ENCODE assay signal across 14 mouse cellular contexts in genomic region chr5:65521803-65522202, GRCm38 (mm10). TPM values are rescaled to one million over a fixed set of nuclear protein-coding genes. Genes with fewer than 3 reads are reported as not detected.
A peak's percentile ranks its signal among the peaks of the same experiment; 100 is the strongest.
DNase-seq lines count a peak whose midpoint lies in the region; ATAC-seq and TF ChIP-seq lines count a peak whose summit lies in the region.
"Had no signal": no experiment of that assay in that cellular context is flagged by ENCODE, and none has a peak within 500 bp of the region (broad histone marks: within the 10 kb centered on the region; RNA-seq: fewer than 3 reads in every experiment).

No protein-coding gene starts in this region.

- ATAC-seq in intestine, postnatal 0 days = no peak
- no peak for ATAC-seq in intestine, embryonic 15.5 days
- peak; percentile 60 for ATAC-seq in megakaryocyte, adult 5-6 weeks (ENCODE audit: poor library complexity, severe bottlenecking)
- no peak for ATAC-seq in monocyte, adult 5-6 weeks (replicated peaks; ENCODE audit: insufficient number of reproducible peaks, low FRiP score, low TSS enrichment, poor library complexity, severe bottlenecking)
- ATAC-seq: intestine, embryonic 16.5 days had no signal

- peak; percentile 60 for TF ChIP-seq CTCF in intestine, postnatal 0 days (IDR thresholded peaks at IDR 0.05; ENCODE audit: low read depth)

- no peak overlapping the region for H3K4me3 ChIP-seq in intestine, postnatal 0 days (ENCODE audit: low read depth, low read length)
- H3K4me3 ChIP-seq in intestine, embryonic 15.5 days (replicated peaks) = no peak overlapping the region
- H3K4me3 ChIP-seq: embryonic facial prominence, embryonic 10.5 days; neural tube, embryonic 12.5 days had no signal

- no peaks in the 10 kb centered on the region for H3K27me3 ChIP-seq in intestine, postnatal 0 days (replicated peaks; ENCODE audit: control insufficient read depth, insufficient read depth, low read length)
- H3K27me3 ChIP-seq in intestine, embryonic 15.5 days (replicated peaks) = no peaks in the 10 kb centered on the region
- H3K27me3 ChIP-seq: neural tube, embryonic 12.5 days had no signal

- DNase-seq in 416B (ENCODE audit: low read depth) (peak; percentile 52), MEL-GATA-1-ER (ENCODE audit: extremely low read depth, low read depth) (peak; percentile 41)
- no peak for DNase-seq in adrenal gland, adult 18-20 months (ENCODE audit: low spot score in 2 of 2)
- DNase-seq in left cerebral cortex, adult 8-10 months (ENCODE audit: low spot score in 2 of 2) = no peak

- 84% methylated on average over 1 of the region's 1 CpGs for WGBS in intestine, postnatal 0 days
- 83% methylated on average over 1 of the region's 1 CpGs for WGBS in intestine, embryonic 15.5 days

- H3K4me1 ChIP-seq in intestine, postnatal 0 days (replicated peaks; ENCODE audit: control insufficient read depth, insufficient read depth, low read length) = no peaks in the 10 kb centered on the region
- no peaks in the 10 kb centered on the region for H3K4me1 ChIP-seq in intestine, embryonic 15.5 days (replicated peaks)
- H3K4me1 ChIP-seq: neural tube, embryonic 12.5 days had no signal

- no peaks in the 10 kb centered on the region for H3K9me3 ChIP-seq in intestine, postnatal 0 days (ENCODE audit: control insufficient read depth)
- no peaks in the 10 kb centered on the region for H3K9me3 ChIP-seq in intestine, embryonic 15.5 days
- H3K9me3 ChIP-seq: embryonic facial prominence, embryonic 10.5 days; neural tube, embryonic 12.5 days had no signal

- H3K9ac ChIP-seq in intestine, postnatal 0 days (ENCODE audit: low read depth, low read length) = no peak overlapping the region
- no peak overlapping the region for H3K9ac ChIP-seq in intestine, embryonic 15.5 days
- H3K9ac ChIP-seq: neural tube, embryonic 12.5 days had no signal

- no peak overlapping the region for H3K27ac ChIP-seq in intestine, postnatal 0 days (ENCODE audit: low read depth, low read length)
- H3K27ac ChIP-seq in intestine, embryonic 15.5 days = no peak overlapping the region
- H3K27ac ChIP-seq: embryonic facial prominence, embryonic 10.5 days; macrophage; neural tube, embryonic 12.5 days had no signal

- H3K36me3 ChIP-seq in intestine, postnatal 0 days (ENCODE audit: control insufficient read depth, insufficient read depth) = no peaks in the 10 kb centered on the region
- H3K36me3 ChIP-seq in intestine, embryonic 15.5 days = no peaks in the 10 kb centered on the region
- H3K36me3 ChIP-seq: embryonic facial prominence, embryonic 10.5 days; neural tube, embryonic 12.5 days had no signal

- no peak overlapping the region for H3K4me2 ChIP-seq in intestine, postnatal 0 days (replicated peaks; ENCODE audit: low read depth)
- no peak overlapping the region for H3K4me2 ChIP-seq in intestine, embryonic 15.5 days (replicated peaks)
- H3K4me2 ChIP-seq: neural tube, embryonic 12.5 days had no signal

RNA-seq across cellular contexts. Expression of gene Smim14, which starts 15.2 kb away (rescaled TPM):
- 250 and 257 TPM in 2 replicates for polyA plus RNA-seq in intestine, postnatal 0 days (2015; fragmentation: Nextera tagmentation; extraction: Ambion mirVana)
- 115 and 124 TPM in 2 replicates for polyA plus RNA-seq in intestine, embryonic 15.5 days (2015; fragmentation: Nextera tagmentation; extraction: Ambion mirVana)
- 154 TPM in 2 replicates for total RNA-seq in megakaryocyte, adult 5-6 weeks (2015)
- total RNA-seq in megakaryocyte, adult 5-6 weeks (2017) = 87.1 and 94.7 TPM in 2 replicates
- 93.9 to 122 TPM (median 116 TPM) in 3 replicates for total RNA-seq in monocyte, adult 5-6 weeks (2017)
- total RNA-seq in adrenal gland, adult 18-20 months (2021) = 100 to 1,000 TPM; 166 to 180 TPM
- total RNA-seq in left cerebral cortex, adult 8-10 months (2022) = 100 to 1,000 TPM; 149 to 180 (median 174) TPM

RNA-seq across cellular contexts. Expression of gene Ube2k, which starts 15.2 kb away (rescaled TPM):
- 102 and 111 TPM in 2 replicates for polyA plus RNA-seq in intestine, postnatal 0 days (2015; fragmentation: Nextera tagmentation; extraction: Ambion mirVana)
- polyA plus RNA-seq in intestine, embryonic 15.5 days (2015; fragmentation: Nextera tagmentation; extraction: Ambion mirVana) = 150 and 155 TPM in 2 replicates
- total RNA-seq in megakaryocyte, adult 5-6 weeks (2015) = 125 and 131 TPM in 2 replicates
- 31.5 and 62.8 TPM in 2 replicates for total RNA-seq in megakaryocyte, adult 5-6 weeks (2017)
- total RNA-seq in monocyte, adult 5-6 weeks (2017) = 48.6 to 59.6 TPM (median 49.9 TPM) in 3 replicates
- 100 to 1,000 TPM in 1 of 2 experiments, 10 to 100 TPM in 1; 92.4 to 105 TPM for total RNA-seq in adrenal gland, adult 18-20 months (2021)
- total RNA-seq in left cerebral cortex, adult 8-10 months (2022) = 100 to 1,000 TPM; 105 to 127 (median 115) TPM

RNA-seq across cellular contexts. Expression of gene Gm43552, which starts 29.2 kb away (rescaled TPM):
- polyA plus RNA-seq in intestine, postnatal 0 days (2015; fragmentation: Nextera tagmentation; extraction: Ambion mirVana) = not detected in 2 replicates
- polyA plus RNA-seq in intestine, embryonic 15.5 days (2015; fragmentation: Nextera tagmentation; extraction: Ambion mirVana) = not detected in 2 replicates
- not detected in 2 replicates for total RNA-seq in megakaryocyte, adult 5-6 weeks (2015)
- not detected in 2 replicates for total RNA-seq in megakaryocyte, adult 5-6 weeks (2017)
- total RNA-seq in monocyte, adult 5-6 weeks (2017) = not detected in 3 replicates
- 1 to 10 TPM in 1 of 2 experiments, not detected in 1; 1.2 TPM for total RNA-seq in adrenal gland, adult 18-20 months (2021)
- total RNA-seq in left cerebral cortex, adult 8-10 months (2022) = 1 to 10 TPM in 1 of 4 experiments, not detected in 3; 4.7 TPM
- total RNA-seq: left cerebral cortex, postnatal 36 days had no signal
- polyA plus RNA-seq: embryonic facial prominence, embryonic 10.5 days; intestine, embryonic 16.5 days; macrophage; neural tube, embryonic 12.5 days; testis, adult 2 months had no signal

Comparison
In these comparisons a context has a peak if more than half of its experiments do, and no peak if none do; other contexts are left out.
1. DNase-seq: peak in 416B (single experiment) and MEL-GATA-1-ER (single experiment); none in adrenal gland, adult 18-20 months (0 of 2) and left cerebral cortex, adult 8-10 months (0 of 2).